Mouse (Mus musculus) small intestine, adult 2 months (tissue): Measurements from ENCODE around the gene Ctnnd1. TPM values are rescaled to one million over a fixed set of nuclear protein-coding genes. Genes with fewer than 3 reads are reported as not detected.
"Not testable (repeated sequence)": the region's sequence is repeated elsewhere in the genome, so short reads cannot be mapped to it uniquely, and the experiment has no call there.

Experiments used
- H3K27ac ChIP-seq: fragments of 200-500 bp; 2 replicates; pipeline ENCODE4 v1.5.1; 2012; ENCODE audit warnings: low read depth, low read length, control low read depth, inconsistent platforms; ENCODE audit not compliant: insufficient read depth
- H3K27me3 ChIP-seq: fragments of 200-500 bp; 2 replicates; pipeline ENCODE4 v1.6.1; 2012; ENCODE audit warnings: mild to moderate bottlenecking, moderate library complexity, low read length, inconsistent platforms; ENCODE audit not compliant: control insufficient read depth, insufficient read depth
- H3K36me3 ChIP-seq: fragments of 200-500 bp; 2 replicates; pipeline ENCODE4 v1.6.1; 2012; ENCODE audit warnings: mild to moderate bottlenecking, low read length, control low read depth, inconsistent platforms; ENCODE audit not compliant: control insufficient read depth, insufficient read depth
- H3K4me1 ChIP-seq: fragments of 200-500 bp; 2 replicates; pipeline ENCODE4 v1.6.1; 2012; ENCODE audit warnings: low read length, inconsistent platforms, mixed read lengths; ENCODE audit not compliant: control insufficient read depth, insufficient read depth, insufficient read length
- H3K4me3 ChIP-seq: fragments of 200-500 bp; 2 replicates; pipeline ENCODE4 v1.5.1; 2012; ENCODE audit warnings: low read depth, mild to moderate bottlenecking, control low read depth, inconsistent platforms, low read length, moderate library complexity
- CTCF ChIP-seq: fragments of 200-500 bp; IDR thresholded peaks from 2 replicates; pipeline ENCODE4 v1.5.1; 2012; ENCODE audit warnings: low read depth, mild to moderate bottlenecking, control low read depth, inconsistent platforms, low read length, moderate library complexity, mixed read lengths; ENCODE audit not compliant: insufficient replicate concordance, insufficient read length; ENCODE audit errors: extremely low read depth
- POLR2A ChIP-seq: fragments of 200-500 bp; IDR thresholded peaks from 2 replicates; pipeline ENCODE4 v1.6.1; 2012; ENCODE audit warnings: low read depth, mild to moderate bottlenecking, control low read depth, inconsistent platforms, low read length, moderate library complexity
- WGBS: fragments of 180-500 bp; shearing (Covaris S2); methylation state at CpG from one replicate; pipeline ENCODE4 v1.1.7; 2018; 5-methylcytosine and 5-hydroxymethylcytosine counted together
- polyA plus RNA-seq: library from polyadenylated mRNA; depleted of rRNA; stranded (reverse); fragments of >200 nt; gene quantifications from 2 replicates; pipeline ENCODE4 v1.2.3, GENCODE M21; 2012

Gene Ctnnd1
- polyA plus RNA-seq, 1 experiment, result 80.2 TPM

- Histone ChIP-seq H3K27ac (peak within 1 kb of the TSS; percentile 58), H3K4me3 (peak within 1 kb of the TSS; percentile 76), H3K4me1 (no peaks in the 10 kb centered on the region), H3K27me3 (no peaks in the 10 kb centered on the region), H3K36me3 (peaks cover 21% of the 10 kb centered on the region)
- TF ChIP-seq CTCF, result no peak
- peak; percentile 49; the same call in 1 of the 2 replicates for TF ChIP-seq POLR2A
- WGBS, result under 1% methylated on average over 44 of the region's 44 CpGs
These were observed 27.7 kb upstream of the Ctnnd1 start, which contains the start of the genes Gm28635 and Med19 for GRCm38 (mm10) chr2:84677968-84678880. Gm28635 (minus strand) TSS chr2:84678041. Med19 (plus strand) TSS chr2:84678402.

- TF ChIP-seq POLR2A (no peak), CTCF (peak; percentile 42; the same call in 1 of the 2 replicates)
- peak overlapping the region; percentile 58 for H3K27ac ChIP-seq
These were observed 26.9 kb upstream of the Ctnnd1 start for GRCm38 (mm10) chr2:84677270-84677967.

GRCm38 (mm10) chr2:84671535-84671934 is 21.0 kb upstream of the Ctnnd1 start:
- H3K4me1 ChIP-seq, H3K4me3 ChIP-seq, H3K27ac ChIP-seq, H3K27me3 ChIP-seq: not testable (repeated sequence)
- 68% methylated on average over 4 of the region's 5 CpGs for whole genome bisulfite sequencing
- peaks cover 21% of the 10 kb centered on the region for H3K36me3 ChIP-seq

More at GRCm38 (mm10) chr2:84677270-84677967, 26.9 kb upstream of the Ctnnd1 start:
- Histone ChIP-seq H3K27me3 (no peaks in the 10 kb centered on the region), H3K4me3 (peak overlapping the region; percentile 71), H3K36me3 (peaks cover 25% of the 10 kb centered on the region), H3K4me1 (no peaks in the 10 kb centered on the region)
- 3% methylated on average over 22 of the region's 22 CpGs for WGBS

GRCm38 (mm10) chr2:84670569-84670933 is 20.0 kb upstream of the Ctnnd1 start, which contains the start of gene Selenoh:
Selenoh (minus strand) TSS chr2:84670770.
- H3K4me1 ChIP-seq, result peaks cover 3% of the 10 kb centered on the region
- WGBS, result under 1% methylated on average over 20 of the region's 20 CpGs
- peaks cover 21% of the 10 kb centered on the region for H3K36me3 ChIP-seq
- H3K27me3 ChIP-seq, result no peaks in the 10 kb centered on the region
- peak within 1 kb of the TSS; percentile 38 for H3K27ac ChIP-seq
- peak within 1 kb of the TSS; percentile 98 for H3K4me3 ChIP-seq
- TF ChIP-seq POLR2A (peak; percentile 48; the same call in 1 of the 2 replicates), CTCF (no peak)

- H3K4me3 ChIP-seq, result peak overlapping the region; percentile 98
These were observed 19.4 kb upstream of the Ctnnd1 start for GRCm38 (mm10) chr2:84669828-84670568.

GRCm38 (mm10) chr2:84666081-84666480 is 15.5 kb upstream of the Ctnnd1 start:
- Histone ChIP-seq H3K27me3 (no peaks in the 10 kb centered on the region), H3K27ac (no peak overlapping the region), H3K4me1 (peaks cover 3% of the 10 kb centered on the region), H3K36me3 (no peaks in the 10 kb centered on the region), H3K4me3 (no peak overlapping the region)
- WGBS, result 76% methylated on average over 12 of the region's 12 CpGs
- no peak for TF ChIP-seq CTCF
- no peak for TF ChIP-seq POLR2A

More at GRCm38 (mm10) chr2:84669828-84670568, 19.4 kb upstream of the Ctnnd1 start:
- TF ChIP-seq POLR2A (no peak), CTCF (no peak)
- H3K4me1 ChIP-seq, result peaks cover 3% of the 10 kb centered on the region
- H3K36me3 ChIP-seq, result peaks cover 17% of the 10 kb centered on the region
- H3K27me3 ChIP-seq, result no peaks in the 10 kb centered on the region
- WGBS, result 3% methylated on average over 39 of the region's 39 CpGs
- peak overlapping the region; percentile 33; the same call in 1 of the 2 replicates for H3K27ac ChIP-seq

GRCm38 (mm10) chr2:84662866-84663265 is 12.3 kb upstream of the Ctnnd1 start:
- Histone ChIP-seq H3K4me3 (no peak overlapping the region), H3K27me3 (no peaks in the 10 kb centered on the region), H3K36me3 (no peaks in the 10 kb centered on the region), H3K27ac (no peak overlapping the region), H3K4me1 (0 out of 2 replicates have a peak, but pooled peaks cover under 1% of the 10 kb centered on the region)
- WGBS, result 45% methylated on average over 2 of the region's 2 CpGs
- TF ChIP-seq POLR2A, result no peak
- TF ChIP-seq CTCF, result peak; percentile 35; the same call in 1 of the 2 replicates
